Mouse (Mus musculus): ENCODE measurements around the gene Slc6a11.

Gene Slc6a11

DNA sequence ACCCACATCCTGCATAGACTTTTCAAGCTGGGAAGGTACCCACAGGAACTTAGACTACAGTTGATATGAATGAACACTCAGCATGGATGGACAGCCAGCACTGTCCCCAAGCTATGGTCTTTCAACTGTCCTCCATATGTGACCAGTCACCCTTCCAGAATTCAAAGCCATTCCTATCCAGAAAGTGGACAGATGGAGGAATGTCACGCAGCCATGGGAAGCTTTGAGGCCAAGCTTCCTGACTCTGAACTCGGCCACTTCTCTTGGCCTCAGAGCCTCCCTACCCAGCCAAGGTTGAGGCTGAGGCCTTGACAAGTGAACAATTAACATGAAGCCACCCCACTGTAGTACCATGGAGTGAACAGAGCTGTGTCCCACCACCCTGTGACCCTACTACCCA, 138.5 kb downstream of the Slc6a11 start:
- no peak for DNase-seq

DNA sequence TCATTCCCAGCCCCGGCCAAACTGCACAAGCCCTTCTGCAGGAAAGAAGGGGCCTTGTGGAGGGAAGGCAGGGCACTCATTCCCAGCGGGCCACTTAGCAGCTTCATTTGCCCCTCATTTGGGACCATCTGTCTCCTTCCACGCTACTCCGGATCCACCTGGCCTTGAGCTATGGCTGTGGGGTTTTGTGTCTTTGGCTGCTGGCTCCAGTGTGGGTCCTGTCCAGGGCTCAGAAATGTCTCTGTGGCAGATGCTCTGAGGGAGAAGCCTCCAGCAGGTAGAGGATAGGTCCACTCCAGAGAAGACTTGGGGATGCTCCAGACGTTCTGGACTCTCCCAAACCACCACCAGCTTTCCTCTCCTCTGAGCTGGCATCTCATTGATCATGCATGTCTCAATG, 139.8 kb downstream of the Slc6a11 start:
- DNase-seq: no peak

DNA sequence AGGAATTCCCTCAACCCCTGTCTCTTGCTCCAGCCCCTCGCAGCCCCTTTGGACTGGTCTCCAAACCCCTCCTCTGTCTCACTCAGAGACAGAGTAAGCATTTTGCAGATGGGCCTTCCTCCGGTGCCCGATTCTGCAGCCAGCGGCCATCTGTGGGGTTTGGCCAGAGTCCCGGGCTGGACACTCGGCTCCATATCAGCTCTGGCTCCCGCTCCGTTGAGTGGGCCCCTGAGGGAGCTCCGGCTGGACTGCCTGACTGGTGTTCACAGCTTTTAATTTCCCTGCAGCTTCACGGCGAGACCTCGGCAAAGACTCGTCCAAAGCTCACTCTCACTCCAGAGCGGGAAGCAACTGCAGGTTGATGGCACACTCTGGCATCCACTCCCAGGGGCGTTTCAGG, 141.2 kb downstream of the Slc6a11 start:
- no peak for DNase-seq

DNA sequence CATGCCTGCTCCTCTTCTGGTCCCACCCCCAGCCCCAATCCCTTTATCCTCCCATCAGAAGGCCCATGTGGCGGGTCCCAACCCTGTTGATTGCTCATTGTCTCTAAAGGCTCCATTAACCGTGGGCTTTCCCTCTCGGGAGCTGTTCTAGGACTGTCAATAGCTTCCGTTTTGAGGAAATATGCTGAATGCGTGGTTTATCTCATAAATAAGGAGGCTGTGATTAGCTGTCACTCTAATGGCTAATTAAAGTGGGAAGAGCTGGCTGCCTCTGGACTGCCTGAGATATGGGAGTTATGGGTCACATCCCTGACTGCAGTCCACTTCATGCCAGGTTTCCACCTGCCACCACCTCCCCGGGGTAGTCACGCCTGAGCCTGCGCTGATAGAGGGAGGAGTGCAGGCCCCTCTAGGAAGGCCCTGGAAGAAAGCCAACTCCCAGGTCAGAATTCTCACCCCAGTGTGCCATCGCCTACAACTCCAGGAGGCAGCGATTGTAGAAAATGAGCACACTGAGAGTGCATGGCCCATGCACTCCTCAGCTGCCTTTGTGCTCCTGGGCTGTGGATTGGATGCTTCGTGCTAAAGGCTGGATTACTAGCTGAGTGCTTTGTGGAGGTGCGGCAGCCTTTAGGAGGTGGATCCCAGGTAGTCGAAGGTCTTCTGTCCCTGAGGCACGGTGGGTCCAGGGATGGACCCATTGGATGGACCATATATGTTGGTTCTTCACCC, 143.1 kb downstream of the Slc6a11 start:
- no peak for DNase-seq

DNA sequence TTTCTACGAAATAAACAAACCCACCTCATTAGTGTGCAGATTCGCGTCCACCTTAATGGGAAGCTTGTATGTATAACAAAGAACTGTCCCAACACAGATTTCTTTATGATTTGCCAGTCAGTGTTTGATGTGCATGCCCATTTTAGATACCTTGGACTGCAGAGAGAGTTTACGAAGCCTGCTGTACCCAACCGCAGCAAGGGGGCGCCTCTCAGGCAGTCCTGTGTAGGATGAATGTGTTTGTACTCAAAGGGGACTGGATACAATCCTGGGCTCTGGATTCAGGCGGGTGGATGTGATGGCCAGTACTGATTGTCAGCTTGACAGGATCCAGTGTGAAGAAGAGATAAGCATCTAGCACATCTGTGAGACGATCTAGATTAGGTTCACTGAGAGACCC, 144.8 kb downstream of the Slc6a11 start:
- no peak for DNase-seq

DNA sequence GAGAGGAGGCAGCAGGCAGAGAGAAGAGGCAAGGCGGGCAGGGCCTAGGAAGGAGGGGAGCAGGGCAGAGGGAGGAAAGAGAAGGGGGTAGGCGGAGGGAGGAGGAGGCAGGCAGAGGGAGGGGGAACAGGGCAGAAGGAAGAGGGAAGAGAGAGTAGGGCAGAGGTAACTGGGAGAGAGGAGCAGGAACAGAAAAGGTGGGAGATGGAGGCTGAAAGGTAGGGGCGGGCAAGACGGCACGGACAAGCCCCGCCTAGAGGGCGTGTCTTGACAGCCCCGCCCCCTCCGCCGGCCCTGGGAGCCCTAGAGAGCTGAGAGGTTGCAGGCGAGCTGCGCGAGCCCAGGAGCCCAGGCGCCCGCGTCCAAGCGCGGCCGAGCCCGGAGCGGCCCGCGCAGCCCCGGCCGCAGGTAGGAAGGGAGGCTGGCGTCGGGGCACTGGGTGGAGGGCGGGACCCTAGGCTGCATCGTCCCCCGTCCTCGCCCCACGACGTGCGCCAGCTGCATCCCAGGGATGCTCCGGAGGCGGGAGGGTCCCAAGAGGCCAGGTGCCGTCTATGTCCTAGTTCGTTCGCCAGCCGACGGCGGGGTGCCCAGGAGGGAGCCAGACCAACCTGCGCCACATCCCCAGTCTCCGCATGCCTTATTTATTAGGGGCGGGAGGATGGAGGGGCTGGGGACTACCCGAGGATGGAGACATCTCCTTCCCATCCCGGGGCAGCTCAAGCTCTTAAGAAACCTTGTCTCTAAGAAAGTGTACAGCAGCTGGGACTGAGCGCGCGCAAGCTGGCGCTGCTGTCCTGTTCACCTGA, 151.6 kb downstream of the Slc6a11 start, which contains the start of gene Slc6a1:
Gene Slc6a1, plus strand, starts transcription at position 167 of the 809 bp plus-strand sequence.
- DNase-seq: peak; percentile 62

DNA sequence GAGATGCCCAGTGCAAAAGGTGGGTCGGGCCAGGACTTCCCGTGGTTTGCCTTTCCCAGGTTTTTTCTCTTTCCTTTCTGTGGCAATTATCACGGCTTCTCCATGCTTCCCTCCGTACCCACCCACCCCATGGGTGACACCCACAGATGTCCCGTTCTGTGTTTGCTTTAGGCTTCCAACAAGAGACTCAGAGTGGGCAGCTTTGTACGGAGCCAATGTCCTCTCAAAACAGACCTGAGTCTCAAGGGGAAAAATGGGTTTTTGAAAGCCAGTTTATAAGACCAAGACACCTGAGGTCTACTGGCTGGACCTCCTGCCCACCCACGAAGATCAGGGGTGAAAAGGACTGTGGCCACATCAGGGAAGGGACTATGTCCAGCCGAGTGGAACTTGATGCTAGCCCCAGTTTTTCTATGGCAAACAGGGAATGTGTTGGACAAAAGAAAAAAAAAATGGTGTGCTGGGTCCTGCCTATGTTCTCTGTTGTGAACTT, 152.3 kb downstream of the Slc6a11 start:
- no peak for DNase-seq

DNA sequence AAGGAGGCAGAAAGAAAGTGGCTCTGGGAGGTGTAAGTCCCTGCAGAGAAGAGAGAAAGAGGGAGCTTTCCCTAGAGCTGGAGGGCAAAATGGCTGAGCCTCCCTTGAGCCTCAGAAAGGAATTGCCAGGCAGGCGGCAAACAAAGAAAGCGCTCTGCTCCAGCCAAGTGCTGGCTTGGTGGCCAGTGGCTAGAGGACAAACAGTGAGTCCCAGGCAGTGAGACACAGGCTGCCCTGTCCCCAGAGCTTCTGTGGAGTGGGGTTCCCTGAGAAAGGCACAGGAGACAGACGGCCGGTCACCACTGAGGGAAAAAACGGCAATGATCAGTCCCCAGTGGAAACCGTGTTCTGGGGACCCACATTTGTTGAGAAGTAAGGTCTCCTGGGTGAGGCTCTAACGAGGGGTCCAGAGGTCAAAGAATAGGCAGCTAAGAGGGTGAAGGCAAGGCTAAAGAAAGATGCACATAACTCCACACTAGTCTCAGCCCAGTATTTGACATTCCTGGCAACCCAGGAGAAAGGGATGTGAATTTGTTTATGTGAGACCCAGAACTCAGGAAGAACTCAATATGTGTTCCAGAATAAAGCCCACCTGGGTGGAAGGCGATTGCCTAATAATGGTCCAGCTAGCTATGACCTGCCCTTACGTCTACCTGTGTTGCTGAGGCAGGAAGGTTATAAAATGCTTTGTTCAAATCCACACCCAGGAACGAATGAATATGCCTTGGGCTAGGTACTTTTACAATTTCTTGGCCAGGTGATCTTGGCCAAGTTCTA, 153.1 kb downstream of the Slc6a11 start:
- DNase-seq: no peak

DNA sequence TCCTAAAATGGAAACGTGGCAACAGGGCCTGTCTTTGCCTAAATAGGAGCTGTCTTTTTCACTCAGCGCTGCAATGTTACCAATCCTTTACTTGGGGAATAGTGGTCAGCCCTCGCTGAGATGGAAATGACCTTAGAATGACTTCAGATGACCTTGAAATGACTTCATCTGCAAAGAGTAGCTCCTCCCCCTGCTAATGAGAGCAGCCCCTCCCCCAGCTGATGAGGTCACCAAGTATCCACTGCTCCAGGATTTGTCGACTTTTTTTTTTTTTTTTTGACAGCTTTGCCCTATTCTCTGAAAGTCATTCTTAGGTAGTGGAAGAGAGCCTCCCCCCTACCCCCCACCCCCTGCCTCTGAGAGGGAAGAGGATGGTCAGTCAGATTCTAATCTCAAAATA, 154.4 kb downstream of the Slc6a11 start:
- no peak for DNase-seq

DNA sequence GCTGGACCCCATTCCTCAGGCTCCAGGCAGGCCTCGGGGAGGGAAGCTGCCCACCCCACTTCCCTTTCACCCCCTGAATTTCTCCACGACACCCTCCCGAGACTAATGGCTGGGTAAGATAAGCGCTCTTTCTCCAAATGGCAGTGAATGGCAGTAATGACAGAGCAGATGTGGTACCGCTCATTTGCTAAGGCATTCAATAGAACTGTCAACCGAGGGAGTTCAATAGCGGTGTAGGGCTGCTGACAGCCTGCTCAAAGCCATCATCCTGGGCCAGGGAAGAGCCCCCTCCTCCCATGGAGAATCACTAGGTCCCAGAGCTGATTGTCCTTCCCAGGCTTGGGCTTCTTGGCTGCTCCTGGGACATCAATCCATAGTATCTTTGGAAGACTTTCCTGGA, 158.1 kb downstream of the Slc6a11 start:
- DNase-seq: no peak

DNA sequence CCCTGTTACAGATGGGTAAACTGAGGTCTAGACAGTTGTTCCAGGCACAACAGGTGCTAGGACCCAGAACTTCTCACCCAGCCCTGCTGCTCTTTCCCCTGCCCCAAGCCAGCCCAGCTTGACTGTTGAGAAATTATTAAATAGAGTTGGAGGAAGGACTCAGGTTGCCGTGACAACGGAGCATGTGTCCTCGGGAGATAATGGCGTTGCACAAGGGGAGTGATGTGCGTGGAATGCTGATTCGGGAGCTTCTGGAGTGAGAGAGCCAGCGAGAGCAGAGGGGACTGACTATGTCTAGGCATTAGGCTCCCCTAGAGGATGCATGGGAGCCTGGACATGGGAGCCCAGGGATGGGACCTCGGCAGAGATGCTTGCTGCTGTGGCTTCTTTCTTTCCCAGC, 159.1 kb downstream of the Slc6a11 start:
- DNase-seq: no peak

DNA sequence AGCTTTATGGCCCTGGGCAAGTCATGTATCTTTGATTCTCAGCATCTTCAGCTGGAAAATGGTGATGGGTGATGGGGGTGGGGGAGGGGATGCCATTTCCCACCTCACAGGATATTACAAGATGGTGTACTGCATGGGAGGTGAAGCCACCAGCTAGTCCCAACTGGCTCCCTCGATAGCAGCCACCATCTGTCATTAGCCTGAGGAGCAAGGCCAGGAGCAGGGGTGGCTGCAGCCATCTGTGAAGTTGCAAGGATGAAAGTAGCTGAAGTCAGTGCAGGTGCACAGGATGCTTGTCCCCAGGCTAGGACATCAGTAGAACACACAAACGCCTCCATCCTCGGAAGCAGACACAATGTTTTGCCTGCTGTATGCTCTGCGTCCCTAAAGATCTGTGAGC, 159.9 kb downstream of the Slc6a11 start:
- no peak for DNase-seq

DNA sequence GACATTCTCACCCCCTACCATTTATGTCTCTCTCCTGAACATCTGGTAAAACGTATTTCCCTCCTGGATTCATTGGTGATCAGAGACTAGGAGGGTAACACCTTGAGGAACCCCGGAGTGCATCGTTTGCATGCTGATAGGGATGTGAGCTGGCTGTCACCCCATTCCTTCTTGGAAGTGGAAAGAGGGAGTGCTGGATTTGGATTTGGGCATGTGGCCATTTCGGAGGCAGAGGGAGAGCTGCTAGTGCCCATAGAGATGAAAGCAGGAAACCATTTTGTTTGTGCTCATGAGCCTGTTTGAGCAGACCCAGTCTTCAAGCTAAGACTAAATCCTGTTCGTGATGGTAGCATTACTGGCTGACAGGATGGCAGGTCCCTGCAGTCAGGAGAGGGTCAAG, 160.4 kb downstream of the Slc6a11 start:
- no peak for DNase-seq

DNA sequence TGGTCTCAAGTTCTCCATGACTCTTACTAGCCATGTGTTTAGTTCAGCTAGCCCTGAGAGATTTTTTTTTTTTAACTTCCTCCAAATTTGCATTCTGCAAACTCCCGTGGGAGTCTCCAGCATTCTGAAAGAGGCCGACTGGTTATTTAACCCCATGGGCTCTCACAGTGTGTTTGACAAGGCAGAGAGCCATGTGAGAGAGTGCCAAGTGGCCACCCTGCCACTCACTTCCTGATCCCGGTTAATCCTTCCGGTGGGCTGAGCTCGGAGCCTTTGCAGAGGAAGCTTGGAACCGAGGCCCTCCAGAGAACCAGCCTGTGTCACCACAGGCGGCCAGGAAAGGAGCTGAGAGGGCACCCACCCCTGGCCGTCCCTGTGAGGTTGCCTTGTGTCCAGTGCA, 162.5 kb downstream of the Slc6a11 start:
- no peak for DNase-seq

DNA sequence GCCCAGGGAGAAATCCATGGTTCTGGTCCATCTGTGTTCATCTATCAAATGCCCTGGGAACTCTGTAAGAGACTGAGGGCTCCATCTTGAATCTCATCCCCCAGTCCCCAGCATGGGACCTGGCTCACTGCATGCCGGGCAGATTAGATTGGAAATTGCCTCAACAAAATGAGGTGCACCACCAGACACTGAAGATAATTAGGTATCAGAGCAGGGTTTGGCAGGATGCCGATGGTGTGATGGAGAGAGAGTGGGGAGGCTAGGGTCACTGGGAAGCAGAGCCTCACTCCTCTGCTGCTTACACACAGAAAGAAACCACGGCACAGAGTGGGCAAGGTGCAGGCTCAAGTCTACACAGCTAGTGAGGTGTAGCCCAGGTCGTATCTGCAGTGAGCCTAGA, 164.0 kb downstream of the Slc6a11 start:
- no peak for DNase-seq

DNA sequence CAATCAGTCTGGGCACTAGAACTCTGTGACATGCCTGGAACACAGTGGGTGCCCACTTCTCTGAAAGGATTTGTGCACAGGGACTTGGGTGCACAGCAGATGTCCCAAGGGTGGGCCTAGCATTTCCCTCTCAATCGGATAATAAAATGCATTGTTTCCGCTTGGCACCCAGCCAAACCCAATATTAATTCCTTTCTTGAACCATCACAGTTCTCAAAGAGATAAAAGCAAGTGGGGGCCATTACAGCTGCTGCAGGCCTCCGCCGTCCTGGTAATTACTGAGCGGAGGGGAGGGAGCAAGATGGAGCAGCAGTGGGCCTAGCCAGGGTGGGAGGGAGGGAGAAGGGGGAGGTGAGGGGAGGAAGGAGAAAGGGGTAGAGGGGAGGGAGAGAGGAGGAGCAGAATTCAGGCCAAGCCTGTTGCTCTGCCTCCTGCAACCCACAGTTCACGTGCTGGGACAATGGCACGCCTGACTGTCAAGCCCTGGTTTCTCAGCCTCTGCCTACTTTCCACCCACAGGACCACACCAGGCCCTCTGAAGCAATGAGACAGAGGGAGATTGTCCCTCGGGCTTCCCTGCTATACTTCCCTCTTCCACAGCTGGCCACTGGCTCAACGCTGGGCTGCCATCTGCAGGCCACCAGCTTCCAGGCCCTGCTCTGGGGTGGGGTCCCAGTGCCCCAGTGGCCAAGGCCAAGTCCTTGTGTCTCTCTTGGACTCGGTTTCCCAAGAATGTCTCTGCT, 166.4 kb downstream of the Slc6a11 start:
- DNase-seq: no peak
